Mouse (Mus musculus): ENCODE measurements around the gene Golph3l. TPM values are rescaled to one million over a fixed set of nuclear protein-coding genes. Genes with fewer than 3 reads are reported as not detected.
"Not testable (repeated sequence)": the region's sequence is repeated elsewhere in the genome, so short reads cannot be mapped to it uniquely, and the experiment has no call there.

The Golph3l gene
- polyA plus RNA-seq, 1 experiment from 2014 or later: 28.9 TPM

- Histone ChIP-seq H3K9me3 (replicated peaks) (no peaks in the 10 kb centered on the region), H3K4me2 (no peak overlapping the region), H3K4me1 (replicated peaks) (peaks cover 51% of the 10 kb centered on the region), H3K9ac (no peak overlapping the region), H3K27me3 (no peaks in the 10 kb centered on the region), H3K4me3 (replicated peaks) (no peak overlapping the region), H3K27ac (replicated peaks) (peak overlapping the region; percentile 69), H3K36me3 (replicated peaks) (0 out of 2 replicates have a peak, but pooled peaks cover 3% of the 10 kb centered on the region)
- peak; percentile 49 for ATAC-seq (ENCODE audit: insufficient read depth)
- WGBS (ENCODE audit: insufficient replicate concordance): 31% methylated on average over 10 of the region's 10 CpGs
Measured at GRCm38 (mm10) chr3:95645313-95646235, 56.8 kb downstream of the Golph3l start.

GRCm38 (mm10) chr3:95648016-95648415 lies 59.3 kb downstream of the Golph3l start:
- no peak for ATAC-seq (ENCODE audit: insufficient read depth)
- Histone ChIP-seq H3K36me3 (replicated peaks) (no peaks in the 10 kb centered on the region), H3K4me3 (replicated peaks) (no peak overlapping the region)

GRCm38 (mm10) chr3:95650276-95651032 lies 61.7 kb downstream of the Golph3l start:
- Histone ChIP-seq H3K9me3 (replicated peaks) (no peaks in the 10 kb centered on the region), H3K9ac (no peak overlapping the region), H3K4me2 (0 out of 2 replicates have a peak overlapping the region, but pooled peaks have one; percentile 0), H3K4me1 (replicated peaks) (peaks cover 50% of the 10 kb centered on the region), H3K4me3 (replicated peaks) (no peak overlapping the region), H3K27me3 (no peaks in the 10 kb centered on the region), H3K36me3 (replicated peaks) (no peaks in the 10 kb centered on the region), H3K27ac (replicated peaks) (peak overlapping the region; percentile 75)
- 44% methylated on average over 6 of the region's 6 CpGs for WGBS (ENCODE audit: insufficient replicate concordance)
- ATAC-seq (ENCODE audit: insufficient read depth): no peak

More at GRCm38 (mm10) chr3:95648016-95648415, 59.3 kb downstream of the Golph3l start:
- no peak overlapping the region for H3K4me2 ChIP-seq
- 79% methylated on average over 5 of the region's 5 CpGs for WGBS (ENCODE audit: insufficient replicate concordance)
- H3K4me1 ChIP-seq (replicated peaks): peaks cover 57% of the 10 kb centered on the region
- no peak overlapping the region for H3K27ac ChIP-seq (replicated peaks)
- no peak overlapping the region for H3K9ac ChIP-seq
- no peaks in the 10 kb centered on the region for H3K9me3 ChIP-seq (replicated peaks)
- no peaks in the 10 kb centered on the region for H3K27me3 ChIP-seq

GRCm38 (mm10) chr3:95651033-95651373 lies 62.3 kb downstream of the Golph3l start:
- Histone ChIP-seq H3K36me3 (replicated peaks) (no peaks in the 10 kb centered on the region), H3K9ac (no peak overlapping the region), H3K9me3 (replicated peaks) (no peaks in the 10 kb centered on the region), H3K27me3 (no peaks in the 10 kb centered on the region), H3K27ac (replicated peaks) (peak overlapping the region; percentile 75), H3K4me3 (replicated peaks) (no peak overlapping the region), H3K4me1 (replicated peaks) (peaks cover 46% of the 10 kb centered on the region), H3K4me2 (0 out of 2 replicates have a peak overlapping the region, but pooled peaks have one; percentile 0)
- no peak for ATAC-seq (ENCODE audit: insufficient read depth)
- WGBS (ENCODE audit: insufficient replicate concordance): 68% methylated on average over 3 of the region's 3 CpGs

- Histone ChIP-seq H3K4me3 (replicated peaks) (no peak overlapping the region), H3K36me3 (replicated peaks) (no peaks in the 10 kb centered on the region), H3K9ac (no peak overlapping the region), H3K27me3 (no peaks in the 10 kb centered on the region), H3K27ac (replicated peaks) (peak overlapping the region; percentile 75), H3K9me3 (replicated peaks) (no peaks in the 10 kb centered on the region), H3K4me2 (peak overlapping the region; percentile 1; the same call in 1 of the 2 replicates), H3K4me1 (replicated peaks) (peaks cover 42% of the 10 kb centered on the region)
- 72% methylated on average over 16 of the region's 16 CpGs for WGBS (ENCODE audit: insufficient replicate concordance)
- ATAC-seq (ENCODE audit: insufficient read depth): no peak
Measured at GRCm38 (mm10) chr3:95651391-95652203, 62.9 kb downstream of the Golph3l start.

- H3K4me1 ChIP-seq (replicated peaks): peaks cover 49% of the 10 kb centered on the region
Measured at GRCm38 (mm10) chr3:95652204-95652811, 63.6 kb downstream of the Golph3l start.

GRCm38 (mm10) chr3:95652871-95653270 lies 64.1 kb downstream of the Golph3l start:
- peak overlapping the region; percentile 75 for H3K27ac ChIP-seq (replicated peaks)
- H3K4me1 ChIP-seq (replicated peaks): peaks cover 54% of the 10 kb centered on the region
- H3K4me3 ChIP-seq (replicated peaks): no peak overlapping the region
- WGBS (ENCODE audit: insufficient replicate concordance): 59% methylated on average over 6 of the region's 6 CpGs
- no peaks in the 10 kb centered on the region for H3K9me3 ChIP-seq (replicated peaks)
- H3K27me3 ChIP-seq: no peaks in the 10 kb centered on the region
- H3K36me3 ChIP-seq (replicated peaks): no peaks in the 10 kb centered on the region
- no peak for ATAC-seq (ENCODE audit: insufficient read depth)
- H3K4me2 ChIP-seq: no peak overlapping the region
- H3K9ac ChIP-seq: no peak overlapping the region

More at GRCm38 (mm10) chr3:95652204-95652811, 63.6 kb downstream of the Golph3l start:
- 0 out of 2 replicates have a peak, but pooled peaks have one; percentile 17 for ATAC-seq (ENCODE audit: insufficient read depth)
- Histone ChIP-seq H3K9ac (no peak overlapping the region), H3K27ac (replicated peaks) (peak overlapping the region; percentile 75), H3K36me3 (replicated peaks) (no peaks in the 10 kb centered on the region), H3K4me3 (replicated peaks) (no peak overlapping the region), H3K27me3 (no peaks in the 10 kb centered on the region), H3K9me3 (replicated peaks) (no peaks in the 10 kb centered on the region), H3K4me2 (peak overlapping the region; percentile 1; the same call in 1 of the 2 replicates)
- 53% methylated on average over 7 of the region's 7 CpGs for WGBS (ENCODE audit: insufficient replicate concordance)

GRCm38 (mm10) chr3:95653473-95654034 lies 64.8 kb downstream of the Golph3l start:
- Histone ChIP-seq H3K4me1 (replicated peaks) (peaks cover 57% of the 10 kb centered on the region), H3K27me3 (no peaks in the 10 kb centered on the region), H3K9ac (no peak overlapping the region), H3K9me3 (replicated peaks) (no peaks in the 10 kb centered on the region), H3K4me3 (replicated peaks) (no peak overlapping the region), H3K36me3 (replicated peaks) (no peaks in the 10 kb centered on the region), H3K27ac (replicated peaks) (peak overlapping the region; percentile 75), H3K4me2 (peak overlapping the region; percentile 21; the same call in 1 of the 2 replicates)
- 36% methylated on average over 11 of the region's 11 CpGs for WGBS (ENCODE audit: insufficient replicate concordance)
- no peak for ATAC-seq (ENCODE audit: insufficient read depth)

- not testable (repeated sequence) for ATAC-seq (ENCODE audit: insufficient read depth); H3K4me3 ChIP-seq (replicated peaks); H3K27me3 ChIP-seq; H3K36me3 ChIP-seq (replicated peaks); H3K4me2 ChIP-seq; H3K9ac ChIP-seq; H3K9me3 ChIP-seq (replicated peaks)
- 77% methylated on average over 3 of the region's 3 CpGs for WGBS (ENCODE audit: insufficient replicate concordance)
- H3K27ac ChIP-seq (replicated peaks): 0 out of 2 replicates have a peak overlapping the region, but pooled peaks have one; percentile 75
- H3K4me1 ChIP-seq (replicated peaks): peaks cover 57% of the 10 kb centered on the region
Measured at GRCm38 (mm10) chr3:95654371-95654770, 65.6 kb downstream of the Golph3l start.

- Histone ChIP-seq H3K36me3 (replicated peaks) (peaks cover 7% of the 10 kb centered on the region), H3K27ac (replicated peaks) (no peak overlapping the region), H3K4me3 (replicated peaks) (no peak overlapping the region), H3K9me3 (replicated peaks) (no peaks in the 10 kb centered on the region), H3K4me2 (no peak overlapping the region), H3K4me1 (replicated peaks) (peaks cover 56% of the 10 kb centered on the region), H3K27me3 (no peaks in the 10 kb centered on the region), H3K9ac (no peak overlapping the region)
- ATAC-seq (ENCODE audit: insufficient read depth): no peak
- 71% methylated on average over 5 of the region's 5 CpGs for WGBS (ENCODE audit: insufficient replicate concordance)
Measured at GRCm38 (mm10) chr3:95655437-95655836, 66.7 kb downstream of the Golph3l start.

Measured in liver, embryonic 15.5 days (tissue).